Mouse (Mus musculus) neural tube, embryonic 15.5 days (tissue): ENCODE data around the gene Mindy1. TPM values are rescaled to one million over a fixed set of nuclear protein-coding genes. Genes with fewer than 3 reads are reported as not detected.

Experiments used
- ATAC-seq: fragments of 200-750 bp; cut with Nextera tagmentation; 2 replicates; pipeline ENCODE4 v1.8.0; 2017; ENCODE audit warnings: mild to moderate bottlenecking, moderate TSS enrichment, moderate library complexity; ENCODE audit not compliant: low FRiP score
- H3K27ac ChIP-seq: fragments of 300-500 bp; sonication (generic); replicated peaks from 2 replicates; pipeline ENCODE4 v1.5.1; 2015; ENCODE audit warnings: mild to moderate bottlenecking, inconsistent platforms
- H3K27me3 ChIP-seq: fragments of 300-500 bp; sonication (generic); replicated peaks from 2 replicates; pipeline ENCODE4 v1.6.1; 2015; ENCODE audit warnings: inconsistent platforms
- H3K36me3 ChIP-seq: fragments of 300-500 bp; sonication (generic); 2 replicates; pipeline ENCODE4 v1.6.1; 2015; ENCODE audit warnings: inconsistent platforms
- H3K4me1 ChIP-seq: fragments of 300-500 bp; sonication (generic); 2 replicates; pipeline ENCODE4 v1.6.1; 2015; ENCODE audit warnings: inconsistent platforms
- H3K4me2 ChIP-seq: fragments of 300-500 bp; sonication (generic); 2 replicates; pipeline ENCODE4 v1.6.1; 2015; ENCODE audit warnings: inconsistent platforms, mild to moderate bottlenecking, moderate library complexity
- H3K4me3 ChIP-seq: fragments of 300-500 bp; sonication (generic); replicated peaks from 2 replicates; pipeline ENCODE4 v1.5.1; 2015; ENCODE audit warnings: mild to moderate bottlenecking, inconsistent platforms
- H3K9ac ChIP-seq: fragments of 300-500 bp; sonication (generic); replicated peaks from 2 replicates; pipeline ENCODE4 v1.6.1; 2015; ENCODE audit warnings: mild to moderate bottlenecking, inconsistent platforms
- H3K9me3 ChIP-seq: fragments of 300-500 bp; sonication (generic); replicated peaks from 2 replicates; pipeline ENCODE4 v1.6.1; 2016; ENCODE audit warnings: inconsistent platforms
- WGBS: fragments of 180-500 bp; shearing (Covaris S2); methylation state at CpG from one replicate; pipeline ENCODE4 v1.1.7; 2015; ENCODE audit warnings: mixed read lengths; 5-methylcytosine and 5-hydroxymethylcytosine counted together
- polyA plus RNA-seq: library from polyadenylated mRNA; unstranded; fragments of >200 nt; fragmentation: Nextera tagmentation; extraction: Ambion mirVana; gene quantifications from 2 replicates; pipeline ENCODE4 v1.2.1, GENCODE M21; 2015

Mindy1 gene
- polyA plus RNA-seq: 37.3 and 37.4 TPM in 2 replicates

- peaks cover 36% of the 10 kb centered on the region for H3K4me1 ChIP-seq
- ATAC-seq: peak; percentile 90
- H3K27ac ChIP-seq: peak within 1 kb of the TSS; percentile 86
- H3K9ac ChIP-seq: peak within 1 kb of the TSS; percentile 75
- H3K36me3 ChIP-seq: no peaks in the 10 kb centered on the region
- WGBS: under 1% methylated on average over 53 of the region's 53 CpGs
- H3K27me3 ChIP-seq: no peaks in the 10 kb centered on the region
- H3K4me3 ChIP-seq: peak within 1 kb of the TSS; percentile 59
- no peaks in the 10 kb centered on the region for H3K9me3 ChIP-seq
- peak within 1 kb of the TSS; percentile 76 for H3K4me2 ChIP-seq
Measured at GRCm38 (mm10) chr3:95281216-95282126, at the start of gene Mindy1, which contains the start of gene Prune1. Gene Mindy1, plus strand, starts transcription at chr3:95281345. Gene Prune1, minus strand, starts transcription at chr3:95282076.

- no peak overlapping the region for H3K4me2 ChIP-seq
- H3K9ac ChIP-seq: no peak overlapping the region
- peaks cover 37% of the 10 kb centered on the region for H3K4me1 ChIP-seq
- no peak overlapping the region for H3K4me3 ChIP-seq
- no peak for ATAC-seq
- H3K36me3 ChIP-seq: peaks cover 60% of the 10 kb centered on the region
- no peak overlapping the region for H3K27ac ChIP-seq
- no peaks in the 10 kb centered on the region for H3K9me3 ChIP-seq
- H3K27me3 ChIP-seq: no peaks in the 10 kb centered on the region
- WGBS: 91% methylated on average over 7 of the region's 7 CpGs
Measured at GRCm38 (mm10) chr3:95232771-95233170, 48.4 kb upstream of the Mindy1 start.

- ATAC-seq: no peak
- H3K4me2 ChIP-seq: no peak overlapping the region
- H3K4me3 ChIP-seq: no peak overlapping the region
- peaks cover 67% of the 10 kb centered on the region for H3K36me3 ChIP-seq
- no peak overlapping the region for H3K27ac ChIP-seq
- H3K9me3 ChIP-seq: no peaks in the 10 kb centered on the region
- no peak overlapping the region for H3K9ac ChIP-seq
- 71% methylated on average over 16 of the region's 16 CpGs for WGBS
- H3K4me1 ChIP-seq: peaks cover 37% of the 10 kb centered on the region
- H3K27me3 ChIP-seq: no peaks in the 10 kb centered on the region
Measured at GRCm38 (mm10) chr3:95233303-95233980, 47.7 kb upstream of the Mindy1 start.

GRCm38 (mm10) chr3:95235386-95236301 is 45.5 kb upstream of the Mindy1 start:
- Histone ChIP-seq H3K4me3 (no peak overlapping the region), H3K27me3 (no peaks in the 10 kb centered on the region), H3K27ac (no peak overlapping the region), H3K4me2 (no peak overlapping the region), H3K9me3 (no peaks in the 10 kb centered on the region), H3K36me3 (peaks cover 70% of the 10 kb centered on the region), H3K9ac (no peak overlapping the region), H3K4me1 (peaks cover 23% of the 10 kb centered on the region)
- WGBS: 84% methylated on average over 23 of the region's 23 CpGs
- ATAC-seq: no peak

GRCm38 (mm10) chr3:95237541-95238099 is 43.5 kb upstream of the Mindy1 start:
- Histone ChIP-seq H3K36me3 (peaks cover 59% of the 10 kb centered on the region), H3K4me1 (0 out of 2 replicates have a peak, but pooled peaks cover 7% of the 10 kb centered on the region), H3K9ac (no peak overlapping the region), H3K4me2 (no peak overlapping the region), H3K4me3 (no peak overlapping the region), H3K9me3 (no peaks in the 10 kb centered on the region), H3K27ac (no peak overlapping the region), H3K27me3 (no peaks in the 10 kb centered on the region)
- ATAC-seq: no peak
- WGBS: 91% methylated on average over 8 of the region's 8 CpGs

GRCm38 (mm10) chr3:95239022-95239421 is 42.1 kb upstream of the Mindy1 start:
- no peaks in the 10 kb centered on the region for H3K4me1 ChIP-seq
- 92% methylated on average over 6 of the region's 6 CpGs for WGBS
- H3K27ac ChIP-seq: no peak overlapping the region
- no peak overlapping the region for H3K4me3 ChIP-seq
- no peak overlapping the region for H3K9ac ChIP-seq
- no peaks in the 10 kb centered on the region for H3K27me3 ChIP-seq
- no peak overlapping the region for H3K4me2 ChIP-seq
- H3K36me3 ChIP-seq: peaks cover 49% of the 10 kb centered on the region
- ATAC-seq: no peak
- no peaks in the 10 kb centered on the region for H3K9me3 ChIP-seq

- H3K4me3 ChIP-seq: no peak overlapping the region
- no peaks in the 10 kb centered on the region for H3K9me3 ChIP-seq
- no peak overlapping the region for H3K4me2 ChIP-seq
- ATAC-seq: no peak
- no peaks in the 10 kb centered on the region for H3K27me3 ChIP-seq
- no peaks in the 10 kb centered on the region for H3K4me1 ChIP-seq
- peaks cover 47% of the 10 kb centered on the region for H3K36me3 ChIP-seq
- whole genome bisulfite sequencing: 90% methylated on average over 12 of the region's 12 CpGs
- no peak overlapping the region for H3K9ac ChIP-seq
- H3K27ac ChIP-seq: no peak overlapping the region
Measured at GRCm38 (mm10) chr3:95239971-95240370, 41.2 kb upstream of the Mindy1 start.

GRCm38 (mm10) chr3:95240900-95241299 is 40.2 kb upstream of the Mindy1 start:
- H3K4me1 ChIP-seq: no peaks in the 10 kb centered on the region
- H3K4me3 ChIP-seq: no peak overlapping the region
- WGBS: 34% methylated on average over 17 of the region's 17 CpGs
- H3K27me3 ChIP-seq: no peaks in the 10 kb centered on the region
- H3K9ac ChIP-seq: no peak overlapping the region
- no peak for ATAC-seq
- H3K9me3 ChIP-seq: no peaks in the 10 kb centered on the region
- peak overlapping the region; percentile 16 for H3K4me2 ChIP-seq
- H3K27ac ChIP-seq: no peak overlapping the region
- peaks cover 47% of the 10 kb centered on the region for H3K36me3 ChIP-seq

GRCm38 (mm10) chr3:95241498-95241897 is 39.6 kb upstream of the Mindy1 start, which contains the start of gene Gm128:
Gene Gm128, minus strand, starts transcription at chr3:95241598.
- Histone ChIP-seq H3K9ac (no peak within 1 kb of the TSS), H3K4me3 (no peak within 1 kb of the TSS), H3K4me2 (peak within 1 kb of the TSS; percentile 16), H3K36me3 (peaks cover 42% of the 10 kb centered on the region), H3K27me3 (no peaks in the 10 kb centered on the region), H3K4me1 (no peaks in the 10 kb centered on the region), H3K27ac (no peak within 1 kb of the TSS), H3K9me3 (no peaks in the 10 kb centered on the region)
- no peak for ATAC-seq
- WGBS: 83% methylated on average over 7 of the region's 7 CpGs

- no peaks in the 10 kb centered on the region for H3K4me1 ChIP-seq
- ATAC-seq: no peak
- no peak overlapping the region for H3K4me2 ChIP-seq
- no peaks in the 10 kb centered on the region for H3K9me3 ChIP-seq
- H3K27ac ChIP-seq: no peak overlapping the region
- no peaks in the 10 kb centered on the region for H3K27me3 ChIP-seq
- H3K36me3 ChIP-seq: peaks cover 27% of the 10 kb centered on the region
- 81% methylated on average over 2 of the region's 2 CpGs for WGBS
- no peak overlapping the region for H3K9ac ChIP-seq
- no peak overlapping the region for H3K4me3 ChIP-seq
Measured at GRCm38 (mm10) chr3:95243086-95243485, 38.1 kb upstream of the Mindy1 start.
